Mouse (Mus musculus): Measurements from ENCODE around the gene Mkln1.

Mkln1 gene

DNA sequence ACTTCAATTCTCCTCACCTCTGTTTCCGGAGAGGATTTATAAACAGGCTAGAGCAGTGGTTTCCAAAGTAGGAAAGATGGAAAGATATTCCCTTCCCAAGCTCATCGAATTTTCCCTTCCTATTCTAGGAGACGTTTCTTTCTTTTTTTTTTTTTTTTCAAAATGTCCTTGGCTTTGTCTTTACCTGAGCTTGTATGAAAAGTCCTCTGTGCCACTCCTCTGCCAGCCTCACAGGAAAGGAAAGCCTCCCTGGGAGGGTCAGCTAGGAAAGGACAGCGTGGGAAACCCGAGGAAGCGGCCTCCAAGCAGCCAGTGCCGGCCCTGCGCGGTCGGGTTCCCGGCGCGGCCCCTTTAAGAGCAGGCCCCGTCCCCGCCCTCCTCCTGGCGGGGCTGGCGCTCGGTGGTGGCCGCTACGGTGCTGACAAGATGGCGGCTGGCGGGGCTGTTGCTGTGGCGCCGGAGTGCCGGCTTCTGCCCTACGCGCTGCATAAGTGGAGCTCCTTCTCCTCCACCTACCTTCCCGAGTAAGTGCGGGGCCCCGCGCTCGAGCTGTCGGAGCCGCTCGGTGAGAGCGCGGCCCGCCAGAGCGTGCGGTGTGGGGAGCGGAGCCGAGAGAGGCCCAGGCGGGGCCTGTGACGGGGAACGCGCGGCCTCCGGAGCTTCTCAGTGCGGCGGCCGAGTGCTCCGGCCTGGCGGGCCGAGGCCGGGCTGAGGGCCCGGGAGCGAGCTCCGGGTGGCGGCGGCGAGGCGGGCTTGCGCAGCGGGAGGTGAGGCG lies at the start of gene Mkln1:
Mkln1 (plus strand) TSS at position 305 of the 775 bp plus-strand sequence.
- WGBS: under 1% methylated on average over 65 of the region's 65 CpGs

DNA sequence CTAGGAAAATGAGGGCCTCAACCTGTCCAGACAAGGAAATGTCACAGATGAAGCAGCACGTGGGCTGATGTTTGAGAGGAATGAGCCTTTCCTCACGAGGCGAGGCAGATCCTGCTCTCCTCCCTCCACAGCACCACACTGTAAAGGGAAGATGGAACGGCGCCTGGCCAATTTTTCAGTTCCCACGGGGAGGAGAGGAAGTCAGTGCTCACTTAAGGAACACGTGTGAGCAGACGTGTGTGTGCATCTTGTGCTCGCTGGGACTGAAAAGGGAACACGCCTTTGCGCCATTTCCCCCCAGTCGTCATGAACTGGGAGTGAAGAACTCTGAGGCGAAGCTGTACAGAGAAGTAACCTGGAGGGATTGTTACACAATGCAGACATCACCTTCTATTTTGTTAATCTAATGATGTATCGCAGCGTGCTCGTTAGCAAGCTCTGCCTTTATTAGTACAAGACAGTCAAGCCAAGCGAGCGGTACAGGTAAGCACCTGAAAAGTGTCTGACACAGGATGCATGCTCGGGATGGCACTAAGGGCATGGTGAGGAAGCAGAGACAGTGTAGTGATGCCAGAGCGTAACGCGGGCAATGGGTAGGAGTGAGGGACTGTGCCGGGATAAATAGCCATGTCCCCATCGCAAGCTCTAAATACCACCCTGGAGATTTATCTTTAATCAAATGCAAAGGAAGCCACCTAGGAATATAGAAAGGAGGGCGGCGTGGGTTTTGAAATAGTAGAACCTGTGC lies 41.9 kb upstream of the Mkln1 start:
- WGBS: 64% methylated on average over 26 of the region's 26 CpGs

DNA sequence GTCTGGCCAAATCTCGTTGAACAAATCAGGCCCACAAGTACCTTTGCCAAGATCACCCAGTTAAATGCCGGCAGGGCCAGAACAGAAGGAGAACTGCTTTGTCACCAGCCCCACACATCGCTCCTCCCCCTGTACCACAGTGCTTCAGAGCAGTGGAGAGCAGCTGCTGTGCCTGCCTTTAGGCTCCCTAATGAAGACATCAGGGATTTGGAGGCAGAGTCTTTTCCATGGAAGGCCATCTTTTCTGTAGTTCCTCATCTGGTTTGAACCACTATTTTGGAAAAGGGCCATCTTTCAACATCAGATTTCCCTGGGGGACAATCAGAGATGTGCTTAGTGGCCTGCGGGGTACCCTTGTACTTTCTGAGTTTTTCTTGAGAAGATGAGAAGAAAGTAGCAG lies 41.2 kb upstream of the Mkln1 start:
- 42% methylated on average over 4 of the region's 4 CpGs for WGBS

DNA sequence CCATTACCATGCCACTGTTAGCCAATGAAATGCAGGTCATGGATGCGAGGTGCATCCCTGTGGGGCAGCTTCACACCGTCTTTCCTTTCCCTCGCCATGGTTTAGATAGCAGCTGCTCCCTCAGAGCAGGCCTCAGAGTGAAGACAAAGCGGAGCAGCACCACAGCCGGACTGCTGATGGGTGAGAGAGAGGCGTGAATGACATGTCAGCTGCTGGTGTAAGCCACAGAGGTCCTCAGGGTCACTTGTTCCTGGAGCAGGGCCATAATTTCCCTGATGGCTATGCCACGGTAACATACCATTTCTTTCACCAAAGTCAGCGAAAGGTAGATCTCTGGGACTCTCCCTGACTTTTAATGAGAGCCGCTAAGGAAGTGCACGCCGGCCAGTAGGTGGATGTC lies 35.9 kb upstream of the Mkln1 start:
- WGBS: 88% methylated on average over 11 of the region's 11 CpGs

DNA sequence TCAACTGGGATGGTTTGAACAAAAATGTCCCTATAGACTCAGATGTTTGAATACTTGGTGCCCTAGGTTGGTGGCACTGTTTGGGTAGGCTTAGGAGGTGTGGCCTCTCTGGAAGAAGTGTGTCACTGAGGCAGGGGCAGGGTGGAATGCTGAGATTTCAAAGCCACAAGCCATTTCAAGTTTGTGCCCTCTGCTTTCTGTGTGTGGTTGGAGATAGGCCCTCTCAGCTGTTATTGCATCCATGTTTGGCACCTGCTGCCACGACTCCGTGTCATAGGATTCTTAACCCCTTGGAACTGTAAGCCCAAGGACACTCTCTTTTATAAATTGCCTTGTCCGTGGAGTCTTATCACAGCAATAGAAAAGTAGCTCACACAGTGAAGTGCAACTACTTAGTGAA lies 34.1 kb upstream of the Mkln1 start:
- 91% methylated on average over 3 of the region's 3 CpGs for WGBS

DNA sequence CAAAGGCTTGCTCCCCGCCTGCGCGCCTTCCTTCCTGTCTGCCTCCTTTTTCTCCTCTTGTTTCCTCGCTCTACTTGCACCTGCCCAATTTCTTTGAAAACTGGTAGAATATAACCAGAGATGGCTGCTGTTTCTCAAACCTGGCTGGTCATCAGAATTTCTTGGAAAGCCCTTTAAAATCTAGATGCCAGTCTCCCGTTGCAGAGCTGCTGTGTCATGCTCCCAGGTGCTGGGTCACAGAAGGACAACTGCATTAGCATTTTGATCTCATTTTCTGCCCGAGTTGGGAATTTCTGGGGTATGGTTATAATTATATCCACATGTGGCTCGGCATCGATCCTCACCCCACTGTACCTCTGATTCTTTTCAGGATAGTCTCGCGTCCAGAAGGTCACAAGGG lies 30.6 kb upstream of the Mkln1 start:
- 69% methylated on average over 10 of the region's 10 CpGs for WGBS

DNA sequence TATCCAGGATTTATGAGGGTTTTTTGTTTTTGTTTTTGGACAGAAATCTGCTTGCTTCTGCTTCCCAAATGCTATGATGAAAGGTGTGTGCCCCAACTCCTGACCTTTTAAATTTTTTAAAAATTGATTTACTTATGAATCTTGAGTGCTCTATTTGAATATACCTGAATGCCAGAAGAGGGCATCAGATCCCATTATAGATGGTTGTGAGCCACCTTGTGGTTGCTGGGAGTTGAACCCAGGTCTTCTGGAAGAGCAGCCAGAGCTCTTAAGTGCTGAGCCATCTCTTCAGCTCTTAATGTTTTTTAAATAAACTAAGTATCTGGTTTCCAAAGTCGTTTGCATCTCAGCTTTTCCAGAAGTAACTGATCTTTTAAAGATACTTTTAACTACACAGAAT lies 30.0 kb upstream of the Mkln1 start:
- 43% methylated on average over 1 of the region's 1 CpGs for WGBS

DNA sequence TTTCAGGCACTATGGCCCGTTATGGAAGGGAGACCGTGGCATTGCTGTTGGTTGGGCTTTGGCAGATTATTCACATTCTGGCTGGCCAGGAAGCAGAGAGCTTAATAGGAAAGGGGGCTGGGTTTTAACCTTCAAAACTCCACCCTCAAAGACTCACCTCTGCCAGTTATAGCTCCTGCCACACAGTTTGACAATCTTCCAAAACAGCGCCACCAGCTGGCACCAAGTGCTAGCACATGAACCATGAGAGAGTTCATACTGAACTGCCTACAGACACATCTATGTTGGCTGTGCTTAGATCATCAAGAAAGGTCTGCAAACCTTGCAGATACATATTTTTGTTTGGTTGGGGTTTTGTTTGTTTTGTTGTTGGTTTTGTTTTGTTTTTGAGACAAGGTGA lies 28.7 kb upstream of the Mkln1 start:
- 75% methylated on average over 3 of the region's 3 CpGs for WGBS

DNA sequence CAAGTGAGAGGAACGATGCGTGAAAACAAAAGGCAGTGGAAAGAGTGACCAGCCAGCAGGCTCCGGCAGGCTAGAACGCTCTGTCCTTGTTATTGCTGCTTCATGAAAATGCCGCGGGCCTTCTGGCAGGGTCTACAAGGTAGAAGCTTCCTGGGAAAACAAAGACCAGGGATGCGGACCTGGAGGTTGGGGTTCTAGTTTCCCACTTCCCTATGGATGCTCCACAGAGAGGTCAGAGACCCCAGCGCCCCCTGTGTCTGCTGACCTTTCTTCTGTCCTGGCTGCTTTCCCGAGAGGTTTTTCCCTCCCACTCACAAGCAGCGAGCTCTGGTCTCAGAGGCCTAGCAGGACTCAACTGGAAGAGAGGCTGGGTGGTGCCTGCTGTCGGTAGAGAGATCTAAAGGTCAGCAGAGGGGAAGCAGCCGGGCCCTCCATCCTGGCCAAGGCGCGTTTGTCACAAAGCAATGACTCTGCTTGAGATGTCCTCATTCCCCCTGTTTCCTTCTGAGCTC lies 27.9 kb upstream of the Mkln1 start:
- WGBS: 56% methylated on average over 14 of the region's 14 CpGs

DNA sequence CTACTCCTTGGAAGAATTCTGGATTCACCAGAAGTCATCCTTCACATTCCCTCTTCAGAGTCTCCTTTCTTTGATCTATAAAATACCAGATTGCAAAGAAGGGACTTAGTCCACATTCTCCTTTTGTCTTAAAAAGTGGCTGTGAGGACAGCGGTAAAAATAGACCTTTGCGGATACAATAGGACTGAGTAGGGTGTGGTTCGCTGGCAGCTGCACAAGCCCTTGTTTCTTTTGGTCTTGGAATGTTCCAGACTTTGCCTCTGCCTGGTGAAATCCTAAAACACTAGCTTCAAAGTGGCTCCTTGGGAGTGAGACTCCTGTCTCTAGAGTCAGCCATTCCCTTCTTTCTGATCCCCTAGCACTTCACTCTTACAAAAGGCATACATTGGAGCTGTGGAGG lies 27.4 kb upstream of the Mkln1 start:
- 58% methylated on average over 3 of the region's 3 CpGs for whole genome bisulfite sequencing

DNA sequence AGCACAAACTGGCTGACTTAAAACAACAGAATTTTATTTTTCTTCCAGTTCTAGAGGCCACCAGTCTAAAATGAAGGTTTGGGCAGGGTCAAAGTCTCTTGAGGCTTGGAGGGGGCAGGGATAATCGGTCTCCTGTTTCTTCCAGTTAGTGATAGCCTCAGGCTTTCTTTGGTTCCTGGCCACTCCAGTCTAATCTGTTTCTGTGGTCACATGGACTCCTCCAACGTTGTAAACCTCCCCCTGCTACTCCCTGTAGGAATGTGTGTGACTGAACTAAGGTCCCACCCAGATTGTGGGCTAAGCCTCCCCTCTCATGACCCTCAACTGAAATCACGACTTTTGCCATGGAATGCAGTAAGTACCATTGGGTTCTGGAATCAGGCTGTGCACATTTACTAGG lies 25.9 kb upstream of the Mkln1 start:
- WGBS: 60% methylated on average over 3 of the region's 3 CpGs

DNA sequence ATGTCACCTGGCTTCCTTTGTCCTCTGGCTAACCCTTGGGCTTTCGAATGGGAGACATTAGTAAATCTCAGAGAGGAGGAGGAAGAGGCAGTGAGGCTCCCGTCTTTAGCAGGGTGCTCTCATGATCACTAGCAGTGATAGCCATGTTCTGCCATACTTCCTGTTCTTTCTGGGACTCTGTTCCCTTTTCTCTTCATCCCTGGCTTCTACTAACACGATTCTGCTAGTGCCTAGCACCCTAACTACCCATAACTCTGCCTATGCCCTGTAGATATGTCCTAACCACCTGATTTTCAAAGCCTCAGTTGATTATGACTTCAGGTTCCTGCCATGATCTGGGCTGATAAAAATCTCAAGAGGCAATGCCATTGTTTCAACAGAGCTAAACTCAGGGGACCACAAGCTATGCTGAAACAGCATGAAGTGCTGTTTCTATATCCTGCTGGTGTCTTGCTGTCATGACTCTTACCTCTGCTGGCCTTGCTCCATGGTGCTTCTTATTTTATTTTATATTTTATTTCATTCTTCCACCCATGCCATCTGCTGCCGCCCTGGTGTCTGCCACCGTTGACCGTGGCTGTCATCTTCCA lies 25.4 kb upstream of the Mkln1 start:
- 89% methylated on average over 6 of the region's 6 CpGs for WGBS

DNA sequence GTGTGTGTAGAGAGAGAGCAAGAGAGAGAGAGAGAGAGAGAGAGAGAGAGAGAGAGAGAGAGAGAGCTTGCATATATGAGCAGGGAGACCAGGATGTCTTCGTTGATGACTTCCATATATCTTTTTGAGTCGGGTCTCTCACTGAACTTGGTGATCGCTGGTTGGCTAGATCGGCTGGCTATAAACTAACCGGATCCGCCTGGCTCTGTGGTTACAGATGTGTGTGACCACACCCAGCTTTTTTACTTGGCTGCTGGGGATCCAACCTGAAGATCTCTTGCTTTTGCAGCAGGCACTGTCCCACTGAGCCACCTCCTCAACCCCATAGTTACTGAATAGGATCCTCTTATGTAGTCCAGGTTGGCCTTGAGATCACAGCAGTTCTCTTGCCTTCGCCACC lies 15.5 kb upstream of the Mkln1 start:
- 86% methylated on average over 7 of the region's 7 CpGs for WGBS

DNA sequence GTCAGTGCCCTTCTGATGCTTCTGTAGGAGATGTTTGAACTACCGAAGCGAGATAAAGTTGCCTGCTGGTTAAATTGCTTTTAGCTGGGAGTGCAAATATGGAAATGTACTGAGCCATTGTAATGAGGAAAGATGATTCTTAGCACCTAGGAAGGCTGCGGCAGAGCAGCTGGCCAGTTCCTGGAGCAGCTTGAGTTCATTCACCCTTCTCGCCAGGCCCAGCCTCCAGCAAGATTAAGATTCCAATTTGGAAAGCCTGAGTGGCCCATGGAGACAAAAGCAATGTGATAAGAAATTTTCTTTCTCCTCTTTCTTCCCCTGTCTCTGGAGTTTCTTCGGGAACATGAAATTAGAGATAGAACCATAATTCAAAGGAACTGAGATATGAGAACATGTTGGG lies 13.7 kb upstream of the Mkln1 start:
- 78% methylated on average over 5 of the region's 5 CpGs for WGBS

DNA sequence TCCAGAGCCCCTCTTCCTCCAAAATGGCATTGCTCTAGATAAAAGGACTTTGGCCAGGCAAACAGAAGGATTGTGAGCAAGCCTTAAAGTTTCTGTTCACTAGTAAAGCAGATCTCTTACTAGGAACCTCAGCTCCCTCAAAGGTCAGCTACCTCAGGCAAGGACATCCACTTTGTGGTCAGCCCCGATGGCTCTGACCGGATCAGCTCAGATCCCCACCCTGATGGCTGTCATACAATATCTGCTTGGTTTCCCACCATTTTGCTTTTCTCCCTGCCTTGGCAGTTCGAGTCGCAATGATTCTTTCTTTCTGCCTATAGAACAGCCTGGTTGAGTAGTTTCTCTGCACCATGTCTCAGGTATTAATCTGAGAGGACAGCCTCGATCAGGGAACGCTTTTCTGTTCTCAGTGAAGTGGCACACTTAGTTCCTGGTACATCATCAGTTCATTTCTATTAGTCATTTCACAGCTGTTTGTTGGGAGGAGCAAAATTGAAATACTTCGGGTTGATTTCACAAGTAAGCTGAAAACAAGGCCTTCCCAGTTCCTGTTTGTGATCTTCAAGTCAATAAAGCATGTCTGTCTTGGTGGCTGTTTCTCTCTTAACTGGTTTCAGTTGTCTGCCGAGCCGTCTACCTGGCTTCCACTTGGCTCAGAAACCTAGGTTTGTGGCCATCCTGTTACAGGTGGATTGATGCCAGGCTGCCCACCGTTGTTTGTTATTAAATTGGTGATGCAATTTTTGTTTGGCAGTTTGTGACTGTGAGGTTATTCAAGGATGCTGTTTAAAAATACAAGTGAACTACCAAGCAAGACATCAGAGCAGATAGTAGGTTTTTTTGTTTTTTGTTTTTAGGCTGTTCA lies 13.0 kb upstream of the Mkln1 start:
- 78% methylated on average over 10 of the region's 10 CpGs for WGBS

DNA sequence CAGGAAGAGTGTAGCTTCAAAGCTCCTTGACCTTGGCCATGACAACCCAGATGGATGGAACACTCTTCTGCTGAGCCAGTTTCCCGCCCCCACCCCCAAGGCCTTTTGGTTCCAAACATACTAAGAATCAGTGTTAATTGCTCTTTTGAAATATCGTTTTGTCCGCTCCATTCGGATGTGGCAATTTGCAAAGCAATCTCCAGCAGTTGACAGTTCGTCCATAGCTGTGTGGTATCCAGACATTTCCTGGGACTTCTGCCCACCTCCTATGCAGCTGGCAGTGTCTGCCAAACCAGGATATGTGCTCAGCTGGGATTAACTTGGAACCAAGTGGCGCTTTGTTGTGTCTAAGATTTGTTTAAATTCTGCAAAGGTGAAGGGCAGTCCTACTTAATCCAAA lies 8.8 kb upstream of the Mkln1 start:
- WGBS: 68% methylated on average over 6 of the region's 6 CpGs

DNA sequence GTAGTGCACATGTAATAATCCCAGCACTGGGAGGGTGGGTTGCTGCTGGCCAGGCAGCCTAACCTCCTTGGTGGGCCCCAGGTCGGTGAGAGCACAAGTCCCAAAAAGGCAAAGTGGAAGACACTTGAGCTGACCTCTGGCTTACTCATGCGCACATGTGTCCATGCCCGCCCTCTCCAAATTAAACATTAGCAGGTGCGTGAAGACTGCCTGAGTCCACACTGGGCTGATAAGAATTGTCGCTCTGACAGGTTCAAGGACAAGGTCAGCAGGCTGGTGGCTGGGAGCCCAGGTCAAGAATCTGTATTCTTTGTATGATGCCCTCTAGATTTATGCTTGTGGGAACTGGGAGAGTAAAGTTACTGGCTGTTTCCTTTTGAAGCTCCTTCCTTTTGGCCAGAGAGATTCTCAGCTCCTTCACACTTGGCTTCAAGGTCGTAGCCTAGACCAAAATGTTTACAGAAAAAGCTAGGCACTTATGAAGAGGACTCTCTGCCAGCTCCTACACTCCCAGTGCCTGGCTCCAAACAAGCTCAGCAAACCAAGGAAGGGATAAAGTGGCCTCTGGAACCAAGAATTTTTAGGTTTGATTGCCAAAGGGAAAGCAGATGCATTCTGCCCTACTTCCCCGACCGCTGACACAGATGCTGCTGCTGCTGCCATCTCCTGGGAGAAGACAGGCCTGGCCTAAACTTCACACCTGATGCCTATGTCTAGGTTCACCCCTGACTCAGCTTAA lies 8.1 kb upstream of the Mkln1 start:
- 75% methylated on average over 8 of the region's 8 CpGs for WGBS

DNA sequence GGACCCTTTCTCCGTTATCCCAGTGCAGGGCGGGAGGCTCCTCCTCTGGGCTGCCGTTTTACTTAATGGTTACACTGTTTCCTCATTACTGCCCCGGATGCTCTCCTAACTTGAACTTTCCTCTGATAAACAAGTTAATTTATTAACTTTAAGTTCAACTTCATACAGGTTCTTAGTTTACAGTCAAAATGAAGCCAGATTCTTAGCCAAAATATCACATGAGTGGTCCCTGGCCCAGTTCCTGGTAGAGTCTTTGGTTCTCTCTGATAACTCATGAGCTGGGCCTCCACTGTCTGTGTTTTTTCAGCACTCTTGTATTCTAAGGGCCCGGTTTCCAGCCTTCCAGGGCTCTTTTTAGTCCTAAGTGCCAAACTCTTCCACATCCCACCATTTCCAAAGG lies 5.7 kb upstream of the Mkln1 start:
- WGBS: 92% methylated on average over 5 of the region's 5 CpGs

DNA sequence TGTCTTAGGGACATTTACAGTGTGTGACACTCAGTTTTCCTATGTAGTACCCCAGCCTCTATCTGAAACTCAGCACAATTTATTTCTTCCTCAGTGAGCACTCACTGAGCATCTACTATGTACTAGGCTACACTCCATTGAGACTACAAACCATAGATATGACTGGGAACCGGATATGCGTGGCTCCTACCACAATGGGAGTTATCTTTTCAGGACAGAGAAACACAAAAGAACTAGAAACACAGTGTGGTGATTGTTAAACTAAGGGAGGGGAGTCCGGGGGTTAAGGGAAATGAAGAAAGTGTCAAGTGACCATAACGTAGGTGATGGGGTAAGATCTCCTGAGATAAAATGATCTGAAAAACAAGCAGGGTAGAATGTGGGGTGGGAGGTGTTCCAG lies 2.4 kb upstream of the Mkln1 start:
- 86% methylated on average over 4 of the region's 4 CpGs for WGBS

DNA sequence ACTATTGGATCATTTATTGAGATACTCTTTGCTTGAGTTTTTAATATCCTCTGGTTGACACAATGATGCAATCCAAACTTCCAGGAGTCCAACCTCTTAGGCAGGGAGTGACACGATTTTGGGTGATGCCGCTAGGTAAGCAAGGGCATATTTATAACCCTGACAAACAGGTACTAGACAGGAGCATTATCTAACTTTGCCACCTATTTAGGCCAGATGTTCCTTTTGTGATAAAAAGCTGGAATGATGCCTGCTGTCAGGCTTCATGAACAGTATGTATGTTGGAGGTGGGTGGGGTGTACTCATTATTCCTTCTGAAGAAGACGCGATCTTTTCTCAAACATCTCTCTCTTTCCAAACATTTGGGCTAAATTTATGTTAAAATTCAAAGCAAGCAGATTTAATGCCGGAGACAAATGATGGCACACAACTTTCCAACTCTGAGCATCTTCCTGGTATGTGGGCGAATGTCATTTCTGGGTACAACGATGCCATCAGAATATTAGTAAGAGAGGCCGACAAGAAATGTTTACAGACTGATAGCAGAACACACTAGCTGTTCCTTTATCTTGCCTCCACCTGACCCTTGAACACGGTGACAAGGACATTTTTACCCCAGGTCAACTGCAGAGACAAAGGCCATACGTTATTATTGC lies 632 bp upstream of the Mkln1 start:
- 35% methylated on average over 10 of the region's 10 CpGs for WGBS

DNA sequence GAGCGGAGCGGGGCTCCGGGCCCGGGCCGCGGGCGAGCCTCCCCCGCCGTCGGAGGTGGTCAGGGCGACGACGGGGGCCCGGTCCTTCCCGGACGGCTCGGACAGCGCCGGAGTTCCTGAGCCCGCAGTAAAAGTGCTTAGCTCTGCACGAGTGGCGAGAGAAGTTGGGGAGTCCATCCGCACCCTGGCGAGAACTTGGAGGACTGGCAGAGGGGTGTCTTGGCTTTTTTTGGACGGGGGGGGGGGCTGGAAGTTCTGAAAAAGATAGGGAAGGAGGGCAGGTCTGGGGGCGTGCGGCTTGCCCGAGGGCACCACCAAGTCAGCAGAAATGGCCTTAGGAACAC lies 643 bp downstream of the Mkln1 start:
- under 1% methylated on average over 28 of the region's 28 CpGs for WGBS

Data from cerebral cortex, adult 2 months (tissue).